Mouse (Mus musculus): ENCODE results near the gene Ewsr1.

DNA sequence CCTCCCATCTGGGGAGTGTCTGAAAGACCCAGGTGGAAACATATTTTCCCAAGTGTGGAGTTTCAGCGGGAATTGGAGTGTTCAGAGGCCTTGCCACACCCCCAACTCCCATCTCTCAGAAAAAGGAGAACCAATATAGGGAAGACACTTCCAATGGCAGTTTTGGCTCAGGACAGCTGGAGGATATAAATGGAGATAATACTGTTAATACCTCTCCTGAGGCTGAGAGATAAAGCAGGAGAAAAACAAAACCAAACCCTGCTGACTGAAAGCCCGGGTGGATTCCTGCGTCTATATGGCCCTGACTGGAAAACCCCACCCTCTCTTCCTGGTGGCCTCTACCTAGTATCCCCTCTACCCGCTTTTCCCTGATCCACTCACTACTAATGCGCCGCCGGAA lies 3.3 kb upstream of the Ewsr1 start:
- TF ChIP-seq CTCF (IDR thresholded peaks at IDR 0.05; ENCODE audit: borderline replicate concordance, insufficient read depth, low read length) (no peak), POLR2A (IDR thresholded peaks at IDR 0.05; ENCODE audit: low read depth, low read length) (no peak)

All from embryonic fibroblast, embryonic 13.5 days (primary cell).